In genomic region chr2:110017616-110018505, GRCm38 (mm10) we compare ENCODE assay signal across 8 mouse cellular contexts. TPM values are rescaled to one million over a fixed set of nuclear protein-coding genes. Genes with fewer than 3 reads are reported as not detected.
DNase-seq lines count a peak whose midpoint lies in the region; ATAC-seq lines count a peak whose summit lies in the region.

TSS of gene Ccdc34 (plus strand) at chr2:110017817.

- peak within 1 kb of the TSS; percentile 93 for H3K9ac ChIP-seq in embryonic facial prominence, embryonic 14.5 days (ENCODE audit: low read depth, low read length)
- H3K9ac ChIP-seq in kidney, embryonic 14.5 days (ENCODE audit: low read depth, low read length) = peak within 1 kb of the TSS; percentile 86
- peak within 1 kb of the TSS; percentile 90 for H3K9ac ChIP-seq in limb, embryonic 15.5 days

- no peaks in the 10 kb centered on the region for H3K27me3 ChIP-seq in embryonic facial prominence, embryonic 14.5 days (replicated peaks; ENCODE audit: control insufficient read depth, insufficient read depth, low read length)
- no peaks in the 10 kb centered on the region for H3K27me3 ChIP-seq in kidney, embryonic 14.5 days (ENCODE audit: control insufficient read depth, insufficient read depth, low read length)
- H3K27me3 ChIP-seq in limb, embryonic 15.5 days = no peaks in the 10 kb centered on the region

- H3K4me3 ChIP-seq in embryonic facial prominence, embryonic 14.5 days (ENCODE audit: low read depth, low read length) = peak within 1 kb of the TSS; percentile 82
- peak within 1 kb of the TSS; percentile 84 for H3K4me3 ChIP-seq in kidney, embryonic 14.5 days (ENCODE audit: low read length)
- peak within 1 kb of the TSS; percentile 80 for H3K4me3 ChIP-seq in limb, embryonic 15.5 days

- peaks cover 26% of the 10 kb centered on the region for H3K36me3 ChIP-seq in embryonic facial prominence, embryonic 14.5 days (ENCODE audit: control insufficient read depth, insufficient read depth, low read length)
- H3K36me3 ChIP-seq in kidney, embryonic 14.5 days (ENCODE audit: control insufficient read depth, insufficient read depth, low read length) = peaks cover 9% of the 10 kb centered on the region; the same call in 1 of the 2 replicates
- H3K36me3 ChIP-seq in limb, embryonic 15.5 days = peaks cover 7% of the 10 kb centered on the region

- H3K4me1 ChIP-seq in embryonic facial prominence, embryonic 14.5 days (ENCODE audit: control insufficient read depth, insufficient read depth, low read length) = peaks cover 24% of the 10 kb centered on the region
- peaks cover 16% of the 10 kb centered on the region for H3K4me1 ChIP-seq in kidney, embryonic 14.5 days (ENCODE audit: control insufficient read depth, insufficient read depth, low read length)
- H3K4me1 ChIP-seq in limb, embryonic 15.5 days = peaks cover 26% of the 10 kb centered on the region

- peak; percentile 99 for ATAC-seq in embryonic facial prominence, embryonic 14.5 days (ENCODE audit: low read depth)
- ATAC-seq in kidney, embryonic 14.5 days (ENCODE audit: low FRiP score, low TSS enrichment) = peak; percentile 99
- ATAC-seq in limb, embryonic 15.5 days (ENCODE audit: insufficient number of reproducible peaks, low FRiP score, low TSS enrichment, low read depth) = peak; percentile 93

- peak; percentile 97 for DNase-seq in 3T3-L1 (ENCODE audit: low read depth, low spot score)
- DNase-seq in adrenal gland, postnatal 4 days (ENCODE audit: low spot score in 2 of 2) = peak; percentile 77 to 81
- peak; percentile 98 for DNase-seq in embryonic facial prominence, embryonic 14.5 days (ENCODE audit: low spot score)
- peak; percentile 90 to 91 for DNase-seq in heart, adult 9 months (ENCODE audit: low spot score in 2 of 2)
- DNase-seq in monocyte, adult 2 months (ENCODE audit: low read depth in 1 of 2, low spot score in 2 of 2) = peak; percentile 35 to 65
- peak; percentile 83 to 86 for DNase-seq in spleen, postnatal 36 days (ENCODE audit: low spot score in 2 of 2)

- no peaks in the 10 kb centered on the region for H3K9me3 ChIP-seq in embryonic facial prominence, embryonic 14.5 days (ENCODE audit: control insufficient read depth, low read length)
- no peaks in the 10 kb centered on the region for H3K9me3 ChIP-seq in kidney, embryonic 14.5 days (ENCODE audit: control insufficient read depth, low read length)
- no peaks in the 10 kb centered on the region for H3K9me3 ChIP-seq in limb, embryonic 15.5 days

- H3K4me2 ChIP-seq in embryonic facial prominence, embryonic 14.5 days (ENCODE audit: low read depth, low read length) = peak within 1 kb of the TSS; percentile 74
- peak within 1 kb of the TSS; percentile 78 for H3K4me2 ChIP-seq in kidney, embryonic 14.5 days (replicated peaks; ENCODE audit: low read depth, low read length)
- peak within 1 kb of the TSS; percentile 70 for H3K4me2 ChIP-seq in limb, embryonic 15.5 days

- under 1% methylated on average over 36 of the region's 55 CpGs for WGBS in embryonic facial prominence, embryonic 14.5 days
- under 1% methylated on average over 55 of the region's 55 CpGs for WGBS in kidney, embryonic 14.5 days
- WGBS in limb, embryonic 15.5 days = under 1% methylated on average over 53 of the region's 55 CpGs

- peak within 1 kb of the TSS; percentile 83 for H3K27ac ChIP-seq in embryonic facial prominence, embryonic 14.5 days (replicated peaks; ENCODE audit: low read depth, low read length)
- peak within 1 kb of the TSS; percentile 89 for H3K27ac ChIP-seq in kidney, embryonic 14.5 days (ENCODE audit: low read depth, low read length)
- peak within 1 kb of the TSS; percentile 82 for H3K27ac ChIP-seq in limb, embryonic 15.5 days

RNA-seq across cellular contexts. Expression of gene Ccdc34, which starts in this region (rescaled TPM):
- 10 to 100 TPM; 25.0 to 31.0 TPM for total RNA-seq in adrenal gland, postnatal 4 days (2021)
- 36.1 and 37.7 TPM in 2 replicates for polyA plus RNA-seq in embryonic facial prominence, embryonic 14.5 days (2014; fragmentation: Nextera tagmentation; extraction: Ambion mirVana)
- 59.7 and 75.0 TPM in 2 replicates for polyA plus RNA-seq in kidney, embryonic 14.5 days (2014; fragmentation: Nextera tagmentation; extraction: Ambion mirVana)
- polyA plus RNA-seq in limb, embryonic 15.5 days (2015; fragmentation: Nextera tagmentation; extraction: Ambion mirVana) = 35.5 and 38.5 TPM in 2 replicates

Comparison
In these comparisons a context has a peak if more than half of its experiments do, and no peak if none do; other contexts are left out.
1. Peak in every context shown above with its lines: DNase-seq, ATAC-seq, H3K4me3 ChIP-seq and H3K27ac ChIP-seq.